ENCODE assay signal across 33 mouse cellular contexts in genomic region chr4:152288398-152288945, GRCm38 (mm10). TPM values are rescaled to one million over a fixed set of nuclear protein-coding genes. Genes with fewer than 3 reads are reported as not detected.
DNase-seq lines count a peak whose midpoint lies in the region; ATAC-seq and TF ChIP-seq lines count a peak whose summit lies in the region.
"Had no signal": no experiment of that assay in that cellular context is flagged by ENCODE, and none has a peak within 500 bp of the region (broad histone marks: within the 10 kb centered on the region; RNA-seq: fewer than 3 reads in every experiment).

No protein-coding gene starts in this region.

- peak overlapping the region; percentile 49 for H3K4me2 ChIP-seq in midbrain, embryonic 11.5 days
- H3K4me2 ChIP-seq in midbrain, postnatal 0 days (ENCODE audit: low read depth, low read length, poor library complexity, severe bottlenecking): no peak overlapping the region
- no peak overlapping the region for H3K4me2 ChIP-seq in neural tube, embryonic 11.5 days (ENCODE audit: low read depth)
- H3K4me2 ChIP-seq: hindbrain, embryonic 13.5 days had no signal

- ATAC-seq in midbrain, embryonic 11.5 days (ENCODE audit: low FRiP score): no peak
- no peak for ATAC-seq in midbrain, postnatal 0 days (ENCODE audit: low FRiP score)
- no peak for ATAC-seq in neural tube, embryonic 11.5 days (ENCODE audit: insufficient read depth, low FRiP score, low TSS enrichment)
- ATAC-seq: forebrain, embryonic 16.5 days; Patski had no signal

- no peaks in the 10 kb centered on the region for H3K36me3 ChIP-seq in midbrain, embryonic 11.5 days (ENCODE audit: control insufficient read depth, insufficient read depth, low read length)
- H3K36me3 ChIP-seq in midbrain, postnatal 0 days (ENCODE audit: insufficient read depth, low read length): no peaks in the 10 kb centered on the region
- H3K36me3 ChIP-seq in neural tube, embryonic 11.5 days (ENCODE audit: control insufficient read depth, insufficient read depth, low read length): no peaks in the 10 kb centered on the region
- H3K36me3 ChIP-seq: G1E; hindbrain, embryonic 13.5 days had no signal

- no peaks in the 10 kb centered on the region for H3K9me3 ChIP-seq in midbrain, embryonic 11.5 days (ENCODE audit: control insufficient read depth, low read length)
- no peaks in the 10 kb centered on the region for H3K9me3 ChIP-seq in midbrain, postnatal 0 days (ENCODE audit: low read length)
- no peaks in the 10 kb centered on the region for H3K9me3 ChIP-seq in neural tube, embryonic 11.5 days (ENCODE audit: control insufficient read depth, low read length)
- H3K9me3 ChIP-seq: hindbrain, embryonic 13.5 days had no signal

- peak; percentile 30 for DNase-seq in cerebellum, adult 9-11 months
- DNase-seq in cerebellum, adult 8-10 months: no peak
- peak; percentile 94 for DNase-seq in midbrain, embryonic 11.5 days (ENCODE audit: low spot score, missing footprints)
- DNase-seq in midbrain, postnatal 0 days (ENCODE audit: low spot score): no peak
- peak; percentile 54 for DNase-seq in embryo, embryonic 11 days
- DNase-seq in neural tube, embryonic 11.5 days (ENCODE audit: low spot score): peak; percentile 75
- no peak for DNase-seq in lung, postnatal 14 days
- DNase-seq in thymus, postnatal 10 days (ENCODE audit: low spot score in 2 of 2): no peak
- DNase-seq: adrenal gland, postnatal 14 days; cerebellum, adult 11-12 months; cerebellum, postnatal 14 days; heart, postnatal 14 days; kidney, adult 11 months; kidney, postnatal 14 days; layer of hippocampus, adult 9-11 months; liver; lung, adult 2 months; lung, postnatal 10 days; right cerebral cortex, postnatal 4 days had no signal

- H3K4me3 ChIP-seq in midbrain, embryonic 11.5 days (ENCODE audit: low read depth, low read length): no peak overlapping the region
- H3K4me3 ChIP-seq in midbrain, postnatal 0 days (ENCODE audit: low read depth, low read length): no peak overlapping the region
- no peak overlapping the region for H3K4me3 ChIP-seq in neural tube, embryonic 11.5 days (ENCODE audit: low read depth, low read length)
- H3K4me3 ChIP-seq: erythroblast, embryonic 14.5 days; hindbrain, embryonic 13.5 days had no signal

- H3K9ac ChIP-seq in midbrain, embryonic 11.5 days (ENCODE audit: low read length): no peak overlapping the region
- H3K9ac ChIP-seq in midbrain, postnatal 0 days (replicated peaks; ENCODE audit: low read length, poor library complexity, severe bottlenecking): no peak overlapping the region
- no peak overlapping the region for H3K9ac ChIP-seq in neural tube, embryonic 11.5 days (ENCODE audit: low read length)
- H3K9ac ChIP-seq: hindbrain, embryonic 13.5 days; liver, embryonic 14.5 days had no signal

- no peak for TF ChIP-seq CTCF in midbrain, postnatal 0 days (IDR thresholded peaks at IDR 0.05)

- peaks cover 88% of the 10 kb centered on the region for H3K27me3 ChIP-seq in midbrain, embryonic 11.5 days (ENCODE audit: control insufficient read depth, insufficient read depth, low read length)
- peaks cover 56% of the 10 kb centered on the region for H3K27me3 ChIP-seq in midbrain, postnatal 0 days (ENCODE audit: insufficient read depth, low read length)
- H3K27me3 ChIP-seq in neural tube, embryonic 11.5 days (ENCODE audit: control insufficient read depth, insufficient read depth, low read length): peaks cover 78% of the 10 kb centered on the region
- H3K27me3 ChIP-seq: Patski had no signal

- H3K4me1 ChIP-seq in midbrain, embryonic 11.5 days (ENCODE audit: control insufficient read depth, insufficient read depth, low read length): peaks cover 67% of the 10 kb centered on the region
- peaks cover 9% of the 10 kb centered on the region; the same call in 1 of the 2 replicates for H3K4me1 ChIP-seq in midbrain, postnatal 0 days (ENCODE audit: insufficient read depth, low read length)
- H3K4me1 ChIP-seq in neural tube, embryonic 11.5 days (ENCODE audit: control insufficient read depth, insufficient read depth, low read length): peaks cover 55% of the 10 kb centered on the region

- no peak overlapping the region for H3K27ac ChIP-seq in midbrain, embryonic 11.5 days (ENCODE audit: low read depth, low read length)
- no peak overlapping the region for H3K27ac ChIP-seq in midbrain, postnatal 0 days (ENCODE audit: low read depth, low read length)
- no peak overlapping the region for H3K27ac ChIP-seq in neural tube, embryonic 11.5 days (ENCODE audit: low read depth, low read length)
- H3K27ac ChIP-seq: hindbrain, embryonic 13.5 days; liver, embryonic 14.5 days had no signal

- WGBS in midbrain, embryonic 11.5 days: 28% methylated on average over 18 of the region's 18 CpGs
- 28% methylated on average over 18 of the region's 18 CpGs for WGBS in midbrain, postnatal 0 days
- 31% methylated on average over 18 of the region's 18 CpGs for WGBS in neural tube, embryonic 11.5 days

RNA-seq across cellular contexts. Expression of gene Hes3, which starts 3.0 kb away (rescaled TPM):
- polyA plus RNA-seq in midbrain, embryonic 11.5 days (2014; fragmentation: Nextera tagmentation; extraction: Ambion mirVana): 8.6 and 12.6 TPM in 2 replicates
- not detected in 2 replicates for total RNA-seq in midbrain, postnatal 0 days (2014; rRNA removed)
- polyA plus RNA-seq in midbrain, postnatal 0 days (2015; fragmentation: Nextera tagmentation; extraction: Ambion mirVana): 0.19 and 0.36 TPM in 2 replicates
- polyA plus RNA-seq in neural tube, embryonic 11.5 days (2014; fragmentation: Nextera tagmentation; extraction: Ambion mirVana): 1.6 and 2.3 TPM in 2 replicates
- total RNA-seq: adrenal gland, postnatal 14 days; G1E; gastrocnemius, adult 8-10 months; heart, postnatal 14 days had no signal
- polyA plus RNA-seq: C2C12; embryonic facial prominence, embryonic 14.5 days; erythroblast, embryonic 14.5 days; forebrain, embryonic 16.5 days; G1E; gonadal fat pad, adult 2 months; heart, embryonic 14.5 days; kidney, embryonic 14.5 days; limb, embryonic 11.5 days; liver, embryonic 14.5 days; lung, adult 2 months had no signal

RNA-seq across cellular contexts. Expression of gene Icmt, which starts 8.6 kb away (rescaled TPM):
- polyA plus RNA-seq in midbrain, embryonic 11.5 days (2014; fragmentation: Nextera tagmentation; extraction: Ambion mirVana): 18.1 and 19.8 TPM in 2 replicates
- 34.6 and 38.9 TPM in 2 replicates for total RNA-seq in midbrain, postnatal 0 days (2014; rRNA removed)
- polyA plus RNA-seq in midbrain, postnatal 0 days (2015; fragmentation: Nextera tagmentation; extraction: Ambion mirVana): 15.7 and 17.9 TPM in 2 replicates
- 27.1 and 31.3 TPM in 2 replicates for polyA plus RNA-seq in neural tube, embryonic 11.5 days (2014; fragmentation: Nextera tagmentation; extraction: Ambion mirVana)

RNA-seq across cellular contexts. Expression of gene Gpr153, which starts 14.4 kb away (rescaled TPM):
- polyA plus RNA-seq in midbrain, embryonic 11.5 days (2014; fragmentation: Nextera tagmentation; extraction: Ambion mirVana): 7.4 and 9.5 TPM in 2 replicates
- total RNA-seq in midbrain, postnatal 0 days (2014; rRNA removed): 138 and 149 TPM in 2 replicates
- 20.1 and 21.2 TPM in 2 replicates for polyA plus RNA-seq in midbrain, postnatal 0 days (2015; fragmentation: Nextera tagmentation; extraction: Ambion mirVana)
- 8.3 and 8.9 TPM in 2 replicates for polyA plus RNA-seq in neural tube, embryonic 11.5 days (2014; fragmentation: Nextera tagmentation; extraction: Ambion mirVana)
- polyA plus RNA-seq: erythroblast, embryonic 14.5 days had no signal

RNA-seq across cellular contexts. Expression of gene Rnf207, which starts 30.3 kb away (rescaled TPM):
- 1.1 and 1.7 TPM in 2 replicates for polyA plus RNA-seq in midbrain, embryonic 11.5 days (2014; fragmentation: Nextera tagmentation; extraction: Ambion mirVana)
- total RNA-seq in midbrain, postnatal 0 days (2014; rRNA removed): 7.6 and 15.2 TPM in 2 replicates
- 7.2 and 8.8 TPM in 2 replicates for polyA plus RNA-seq in midbrain, postnatal 0 days (2015; fragmentation: Nextera tagmentation; extraction: Ambion mirVana)
- polyA plus RNA-seq in neural tube, embryonic 11.5 days (2014; fragmentation: Nextera tagmentation; extraction: Ambion mirVana): 2.1 and 2.2 TPM in 2 replicates
- total RNA-seq: gastrocnemius, adult 8-10 months had no signal
- polyA plus RNA-seq: G1E; thymus, postnatal 0 days had no signal

RNA-seq across cellular contexts. Expression of gene Rpl22, which starts 37.1 kb away (rescaled TPM):
- polyA plus RNA-seq in midbrain, embryonic 11.5 days (2014; fragmentation: Nextera tagmentation; extraction: Ambion mirVana): 357 and 368 TPM in 2 replicates
- total RNA-seq in midbrain, postnatal 0 days (2014; rRNA removed): 177 and 203 TPM in 2 replicates
- 125 and 148 TPM in 2 replicates for polyA plus RNA-seq in midbrain, postnatal 0 days (2015; fragmentation: Nextera tagmentation; extraction: Ambion mirVana)
- polyA plus RNA-seq in neural tube, embryonic 11.5 days (2014; fragmentation: Nextera tagmentation; extraction: Ambion mirVana): 311 and 312 TPM in 2 replicates

Comparison
In these comparisons a context has a peak if more than half of its experiments do, and no peak if none do; other contexts are left out.
1. DNase-seq: peak in cerebellum, adult 9-11 months (single experiment), midbrain, embryonic 11.5 days (single experiment), embryo, embryonic 11 days (single experiment) and neural tube, embryonic 11.5 days (single experiment); none in cerebellum, adult 8-10 months (single experiment), midbrain, postnatal 0 days (single experiment), lung, postnatal 14 days (single experiment) and thymus, postnatal 10 days (0 of 2).